Mouse (Mus musculus): ENCODE measurements around the gene Ccz1.

DNA sequence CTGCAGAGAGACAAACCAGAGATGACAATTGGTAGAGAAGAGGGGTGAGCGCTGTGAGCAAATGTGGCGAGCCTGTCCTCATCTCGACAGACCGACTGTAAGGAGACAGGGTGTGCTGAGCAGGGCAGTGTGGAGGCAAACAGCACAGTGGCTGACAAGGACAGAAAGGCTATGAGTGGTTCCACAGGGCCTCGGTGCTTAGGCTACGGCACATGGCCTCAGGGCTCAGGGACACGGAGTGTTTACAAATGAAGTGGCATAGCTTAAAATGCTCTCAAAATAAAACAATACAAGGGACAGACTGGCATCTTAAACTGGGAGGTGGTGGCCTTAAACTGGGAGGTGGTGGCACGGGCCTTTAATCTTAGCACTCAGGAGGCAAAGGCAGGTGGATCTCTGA is 21.4 kb downstream of the Ccz1 start:
- TF ChIP-seq CTCF (IDR thresholded peaks at IDR 0.05; ENCODE audit: insufficient read depth, low read length) (no peak), POLR2A (IDR thresholded peaks at IDR 0.05; ENCODE audit: borderline replicate concordance, extremely low read depth, low read depth, low read length) (no peak)

Data from lung, adult 2 months (tissue).